Mouse (Mus musculus) heart, embryonic 15.5 days (tissue): ENCODE measurements around the gene Slc25a3. TPM values are rescaled to one million over a fixed set of nuclear protein-coding genes. Genes with fewer than 3 reads are reported as not detected.
A peak's percentile ranks its signal among the peaks of the same experiment; 100 is the strongest.

Experiments
- ATAC-seq: fragments of 200-750 bp; cut with Nextera tagmentation; replicated peaks from 2 replicates; pipeline ENCODE4 v1.8.0; 2017; ENCODE audit warnings: low read depth, moderate TSS enrichment; ENCODE audit not compliant: insufficient number of reproducible peaks, insufficient read depth, low FRiP score
- H3K27ac ChIP-seq: fragments of 300-500 bp; sonication (generic); 2 replicates; pipeline ENCODE4 v1.5.1; 2015; ENCODE audit warnings: mild to moderate bottlenecking, inconsistent platforms
- H3K27me3 ChIP-seq: fragments of 300-500 bp; sonication (generic); 2 replicates; pipeline ENCODE4 v1.6.1; 2015; ENCODE audit warnings: inconsistent platforms
- H3K36me3 ChIP-seq: fragments of 300-500 bp; sonication (generic); 2 replicates; pipeline ENCODE4 v1.6.1; 2015; ENCODE audit warnings: mild to moderate bottlenecking, inconsistent platforms
- H3K4me1 ChIP-seq: fragments of 300-500 bp; sonication (generic); replicated peaks from 2 replicates; pipeline ENCODE4 v1.6.1; 2015; ENCODE audit warnings: inconsistent platforms
- H3K4me2 ChIP-seq: fragments of 300-500 bp; sonication (generic); 2 replicates; pipeline ENCODE4 v1.6.1; 2015; ENCODE audit warnings: inconsistent platforms, mild to moderate bottlenecking, moderate library complexity
- H3K4me3 ChIP-seq: fragments of 300-500 bp; sonication (generic); 2 replicates; pipeline ENCODE4 v1.5.1; 2015; ENCODE audit warnings: mild to moderate bottlenecking, inconsistent platforms
- H3K9ac ChIP-seq: fragments of 300-500 bp; sonication (generic); 2 replicates; pipeline ENCODE4 v1.6.1; 2015; ENCODE audit warnings: mild to moderate bottlenecking, inconsistent platforms
- H3K9me3 ChIP-seq: fragments of 300-500 bp; sonication (generic); replicated peaks from 2 replicates; pipeline ENCODE4 v1.6.1; 2016; ENCODE audit warnings: inconsistent platforms
- WGBS: fragments of 180-500 bp; shearing (Covaris S2); methylation state at CpG from one replicate; pipeline ENCODE4 v1.1.7; 2015; ENCODE audit warnings: mixed read lengths; 5-methylcytosine and 5-hydroxymethylcytosine counted together
- polyA plus RNA-seq: library from polyadenylated mRNA; unstranded; fragments of >200 nt; fragmentation: Nextera tagmentation; extraction: Ambion mirVana; gene quantifications from 2 replicates; pipeline ENCODE4 v1.2.1, GENCODE M21; 2015

Gene Slc25a3
- polyA plus RNA-seq, 1 experiment from 2014 or later: 1,036 TPM

DNA sequence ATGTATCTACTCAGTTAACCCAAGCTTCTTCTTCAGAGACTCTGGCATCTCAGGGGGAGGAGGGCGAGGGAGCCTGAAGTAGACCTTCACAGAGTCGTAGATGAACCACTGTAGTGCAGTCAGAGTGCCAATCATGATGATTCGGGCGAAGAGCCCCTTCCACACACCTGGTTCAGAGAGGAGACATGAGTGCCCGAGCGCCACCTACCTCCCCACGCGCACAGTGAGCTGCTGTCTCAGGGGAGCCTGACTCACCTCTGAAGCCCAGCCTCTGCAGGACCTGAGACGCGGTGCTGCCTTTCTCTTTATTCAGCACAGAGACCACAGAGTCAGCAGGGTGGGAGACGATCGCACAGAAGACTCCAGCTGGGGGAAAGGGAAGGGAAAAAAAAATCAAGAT, 6.9 kb downstream of the Slc25a3 start:
- 90% methylated on average over 12 of the region's 12 CpGs for WGBS
- peaks cover 11% of the 10 kb centered on the region for H3K4me1 ChIP-seq
- H3K27me3 ChIP-seq: no peaks in the 10 kb centered on the region
- peaks cover 88% of the 10 kb centered on the region for H3K36me3 ChIP-seq
- no peak overlapping the region for H3K4me2 ChIP-seq
- no peaks in the 10 kb centered on the region for H3K9me3 ChIP-seq
- no peak for ATAC-seq
- H3K27ac ChIP-seq: no peak overlapping the region
- H3K4me3 ChIP-seq: no peak overlapping the region
- no peak overlapping the region for H3K9ac ChIP-seq

GRCm38 (mm10) chr10:91109841-91110240, 14.0 kb downstream of the Slc25a3 start:
- no peak overlapping the region for H3K9ac ChIP-seq
- H3K27ac ChIP-seq: no peak overlapping the region
- H3K9me3 ChIP-seq: no peaks in the 10 kb centered on the region
- H3K4me1 ChIP-seq: no peaks in the 10 kb centered on the region
- H3K36me3 ChIP-seq: peaks cover 25% of the 10 kb centered on the region
- H3K4me2 ChIP-seq: no peak overlapping the region
- no peak overlapping the region for H3K4me3 ChIP-seq
- 67% methylated on average over 4 of the region's 4 CpGs for WGBS
- no peaks in the 10 kb centered on the region for H3K27me3 ChIP-seq
- ATAC-seq: no peak

GRCm38 (mm10) chr10:91105981-91106380, 17.9 kb downstream of the Slc25a3 start:
- H3K4me1 ChIP-seq: no peaks in the 10 kb centered on the region
- no peak for ATAC-seq
- peaks cover 15% of the 10 kb centered on the region for H3K36me3 ChIP-seq
- H3K4me2 ChIP-seq: no peak overlapping the region
- H3K4me3 ChIP-seq: no peak overlapping the region
- 80% methylated on average over 3 of the region's 3 CpGs for WGBS
- no peak overlapping the region for H3K9ac ChIP-seq
- no peaks in the 10 kb centered on the region for H3K9me3 ChIP-seq
- no peaks in the 10 kb centered on the region for H3K27me3 ChIP-seq
- no peak overlapping the region for H3K27ac ChIP-seq

GRCm38 (mm10) chr10:91102799-91103590, 20.9 kb downstream of the Slc25a3 start:
- peaks cover 16% of the 10 kb centered on the region for H3K36me3 ChIP-seq
- H3K4me1 ChIP-seq: no peaks in the 10 kb centered on the region
- 89% methylated on average over 14 of the region's 14 CpGs for WGBS
- no peaks in the 10 kb centered on the region for H3K9me3 ChIP-seq
- H3K4me3 ChIP-seq: no peak overlapping the region
- H3K27ac ChIP-seq: no peak overlapping the region
- H3K27me3 ChIP-seq: no peaks in the 10 kb centered on the region
- ATAC-seq: no peak
- no peak overlapping the region for H3K4me2 ChIP-seq
- H3K9ac ChIP-seq: no peak overlapping the region

GRCm38 (mm10) chr10:91101936-91102335, 21.9 kb downstream of the Slc25a3 start:
- WGBS: 93% methylated on average over 25 of the region's 25 CpGs

GRCm38 (mm10) chr10:91100101-91100500, 23.8 kb downstream of the Slc25a3 start:
- Histone ChIP-seq H3K36me3 (peaks cover 26% of the 10 kb centered on the region), H3K9ac (no peak overlapping the region), H3K4me1 (no peaks in the 10 kb centered on the region), H3K9me3 (no peaks in the 10 kb centered on the region), H3K27ac (no peak overlapping the region), H3K4me2 (no peak overlapping the region), H3K4me3 (no peak overlapping the region), H3K27me3 (no peaks in the 10 kb centered on the region)
- 91% methylated on average over 1 of the region's 1 CpGs for WGBS
- no peak for ATAC-seq

More at GRCm38 (mm10) chr10:91101936-91102335, 21.9 kb downstream of the Slc25a3 start:
- H3K27ac ChIP-seq: no peak overlapping the region
- no peaks in the 10 kb centered on the region for H3K27me3 ChIP-seq
- H3K9me3 ChIP-seq: no peaks in the 10 kb centered on the region
- H3K4me3 ChIP-seq: no peak overlapping the region
- H3K36me3 ChIP-seq: peaks cover 20% of the 10 kb centered on the region
- no peak for ATAC-seq
- H3K9ac ChIP-seq: no peak overlapping the region
- no peak overlapping the region for H3K4me2 ChIP-seq
- no peaks in the 10 kb centered on the region for H3K4me1 ChIP-seq

- no peak for ATAC-seq
- Histone ChIP-seq H3K27ac (no peak overlapping the region), H3K4me1 (no peaks in the 10 kb centered on the region), H3K4me3 (no peak overlapping the region), H3K9ac (no peak overlapping the region), H3K9me3 (no peaks in the 10 kb centered on the region), H3K36me3 (peaks cover 36% of the 10 kb centered on the region), H3K27me3 (no peaks in the 10 kb centered on the region), H3K4me2 (no peak overlapping the region)
- 89% methylated on average over 8 of the region's 8 CpGs for WGBS
Measured at GRCm38 (mm10) chr10:91098056-91098455, 25.8 kb downstream of the Slc25a3 start.

DNA sequence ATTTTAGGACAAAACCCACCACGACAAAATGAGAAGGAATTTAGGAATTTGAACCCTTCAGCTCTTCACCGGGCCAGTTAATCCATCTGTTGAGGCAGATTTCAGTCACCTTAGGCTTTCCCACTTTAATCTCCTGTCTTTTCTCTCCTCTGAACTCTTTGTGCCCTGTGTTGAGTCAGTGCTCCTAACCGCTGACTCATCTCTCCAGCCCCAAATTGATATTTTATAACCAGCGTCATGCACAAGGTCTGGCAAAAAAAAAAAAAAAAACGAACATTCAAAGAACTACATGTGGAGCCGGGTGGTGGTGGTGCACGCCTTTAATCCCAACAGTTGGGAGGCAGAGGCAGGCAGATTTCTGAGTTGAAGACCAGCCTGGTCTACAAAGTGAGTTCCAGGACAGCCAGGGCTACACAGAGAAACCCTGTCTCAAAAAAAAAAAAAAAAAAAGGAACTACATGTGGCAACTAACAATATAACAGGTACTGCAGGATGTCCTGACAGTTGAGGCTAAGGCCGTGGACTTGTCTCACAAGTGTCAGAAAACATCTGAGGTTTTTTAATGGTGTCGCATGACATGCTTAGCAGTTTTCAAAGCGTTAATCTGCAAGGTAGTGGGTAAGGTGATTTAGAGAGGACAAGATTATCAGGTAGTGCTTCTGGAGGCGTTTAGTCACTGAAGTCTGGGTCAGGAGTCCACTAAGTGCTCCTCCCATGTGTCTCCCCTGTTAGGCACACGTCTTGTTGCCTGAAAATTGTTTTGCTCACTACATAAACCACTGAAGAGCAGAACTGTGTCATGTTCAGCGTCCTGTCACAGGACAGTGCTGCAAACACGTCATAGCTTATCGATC, 29.4 kb downstream of the Slc25a3 start:
- Histone ChIP-seq H3K4me1 (no peaks in the 10 kb centered on the region), H3K36me3 (peaks cover 25% of the 10 kb centered on the region)
- 77% methylated on average over 15 of the region's 15 CpGs for WGBS

DNA sequence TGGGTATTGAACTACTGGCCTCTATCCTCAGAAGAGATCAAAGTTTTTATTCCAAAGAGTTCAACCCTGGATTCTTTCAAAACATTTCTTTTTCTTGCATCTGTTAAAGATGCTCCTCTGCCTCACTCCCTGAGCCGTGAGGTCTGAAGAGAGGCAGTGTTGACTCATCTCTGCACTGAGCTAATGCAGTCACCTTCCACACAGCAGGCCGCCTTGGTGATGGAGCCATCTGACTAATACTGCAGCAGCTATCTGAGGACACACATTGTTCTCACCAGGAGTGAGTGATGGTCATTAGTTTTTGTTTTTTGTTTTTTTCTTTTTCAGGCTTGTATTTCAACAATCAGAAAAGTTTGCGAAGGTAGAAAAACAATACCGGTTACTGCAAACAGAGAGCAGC, 31.0 kb downstream of the Slc25a3 start:
- Histone ChIP-seq H3K36me3 (peaks cover 21% of the 10 kb centered on the region), H3K4me2 (no peak overlapping the region), H3K4me1 (no peaks in the 10 kb centered on the region), H3K9ac (no peak overlapping the region), H3K27me3 (no peaks in the 10 kb centered on the region), H3K27ac (no peak overlapping the region), H3K4me3 (no peak overlapping the region), H3K9me3 (no peaks in the 10 kb centered on the region)
- 85% methylated on average over 4 of the region's 4 CpGs for WGBS
- no peak for ATAC-seq

More for the DNA sequence above, 29.4 kb downstream of the Slc25a3 start:
- ATAC-seq: no peak
- Histone ChIP-seq H3K9me3 (no peaks in the 10 kb centered on the region), H3K27ac (no peak overlapping the region), H3K9ac (no peak overlapping the region), H3K27me3 (no peaks in the 10 kb centered on the region), H3K4me2 (no peak overlapping the region), H3K4me3 (no peak overlapping the region)

DNA sequence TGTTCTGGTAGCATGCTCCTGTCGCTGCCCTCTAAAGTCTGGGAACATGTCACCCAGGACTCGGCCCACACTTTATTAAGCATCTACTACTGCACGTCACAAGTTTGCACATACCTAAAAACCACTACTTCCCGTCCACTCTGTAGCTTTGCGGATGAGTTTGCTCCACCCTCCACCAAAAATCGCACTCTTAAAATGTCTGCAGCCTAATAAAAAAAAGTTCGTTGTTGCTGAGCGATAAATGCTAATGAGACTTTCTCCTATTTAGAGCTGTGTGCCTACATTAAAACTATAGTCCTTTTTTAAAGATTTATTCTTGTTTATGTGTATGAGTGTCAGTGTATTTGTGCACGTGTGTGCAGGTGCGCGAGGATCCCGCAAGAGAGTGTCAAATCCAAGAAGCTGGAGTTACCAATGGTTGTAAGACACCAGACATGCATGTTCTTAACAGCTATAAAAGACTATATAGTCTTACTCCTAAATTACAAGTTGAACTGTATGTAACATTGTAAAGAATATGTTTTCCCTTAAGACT, 40.4 kb downstream of the Slc25a3 start:
- Histone ChIP-seq H3K4me2 (peak overlapping the region; percentile 86), H3K4me3 (peak overlapping the region; percentile 99), H3K9me3 (no peaks in the 10 kb centered on the region), H3K9ac (peak overlapping the region; percentile 81), H3K27ac (peak overlapping the region; percentile 89), H3K27me3 (no peaks in the 10 kb centered on the region), H3K36me3 (peaks cover 7% of the 10 kb centered on the region; the same call in 1 of the 2 replicates), H3K4me1 (peaks cover 6% of the 10 kb centered on the region; the same call in 1 of the 2 replicates)
- WGBS: 40% methylated on average over 12 of the region's 12 CpGs
- ATAC-seq: no peak
